Mouse (Mus musculus) hindbrain, embryonic 16.5 days (tissue): Measurements from ENCODE around the gene Gabra5. TPM values are rescaled to one million over a fixed set of nuclear protein-coding genes. Genes with fewer than 3 reads are reported as not detected.

Experiments used
- ATAC-seq: fragments of 200-750 bp; cut with Nextera tagmentation; 2 replicates; pipeline ENCODE4 v1.8.0; 2017; ENCODE audit warnings: moderate TSS enrichment, moderate library complexity
- H3K27ac ChIP-seq: fragments of 300-500 bp; sonication (generic); 2 replicates; pipeline ENCODE4 v1.5.1; 2014; ENCODE audit warnings: low read depth, mild to moderate bottlenecking, control low read depth, low read length, moderate library complexity
- H3K27me3 ChIP-seq: fragments of 300-500 bp; sonication (generic); replicated peaks from 2 replicates; pipeline ENCODE4 v1.6.1; 2014; ENCODE audit warnings: low read length; ENCODE audit not compliant: control insufficient read depth, insufficient read depth
- H3K36me3 ChIP-seq: fragments of 300-500 bp; sonication (generic); 2 replicates; pipeline ENCODE4 v1.6.1; 2014; ENCODE audit warnings: mild to moderate bottlenecking, low read length, moderate library complexity, mixed read lengths; ENCODE audit not compliant: control insufficient read depth, insufficient read depth
- H3K4me1 ChIP-seq: fragments of 300-500 bp; sonication (generic); 2 replicates; pipeline ENCODE4 v1.6.1; 2014; ENCODE audit warnings: low read depth, low read length; ENCODE audit not compliant: control insufficient read depth, insufficient read depth
- H3K4me2 ChIP-seq: fragments of 300-500 bp; sonication (generic); 2 replicates; pipeline ENCODE4 v1.6.1; 2014; ENCODE audit warnings: mild to moderate bottlenecking, low read length, control low read depth, moderate library complexity
- H3K4me3 ChIP-seq: fragments of 300-500 bp; sonication (generic); 2 replicates; pipeline ENCODE4 v1.5.1; 2014; ENCODE audit warnings: mild to moderate bottlenecking, low read length, control low read depth, moderate library complexity
- H3K9ac ChIP-seq: fragments of 300-500 bp; sonication (generic); 2 replicates; pipeline ENCODE4 v1.6.1; 2014; ENCODE audit warnings: low read depth, mild to moderate bottlenecking, control low read depth, low read length, moderate library complexity
- H3K9me3 ChIP-seq: fragments of 300-500 bp; sonication (generic); 2 replicates; pipeline ENCODE4 v1.6.1; 2014; ENCODE audit warnings: mild to moderate bottlenecking, low read length, moderate library complexity; ENCODE audit not compliant: control insufficient read depth
- WGBS: fragments of 180-500 bp; shearing (Covaris S2); extraction: QIAGEN DNeasy Blood & Tissue Kit; methylation state at CpG from one replicate; pipeline ENCODE4 v1.1.7; 2014; 5-methylcytosine and 5-hydroxymethylcytosine counted together
- polyA plus RNA-seq: library from polyadenylated mRNA; unstranded; fragments of >200 nt; fragmentation: Nextera tagmentation; extraction: Ambion mirVana; gene quantifications from 2 replicates; pipeline ENCODE4 v1.2.1, GENCODE M21; 2015

Gene Gabra5
- polyA plus RNA-seq, 1 experiment from 2014 or later, result 78.3 TPM

GRCm38 (mm10) chr7:57363812-57364211 lies 146.0 kb downstream of the Gabra5 start:
- Histone ChIP-seq H3K27me3 (no peaks in the 10 kb centered on the region), H3K4me2 (no peak overlapping the region), H3K27ac (no peak overlapping the region), H3K36me3 (no peaks in the 10 kb centered on the region), H3K4me3 (no peak overlapping the region), H3K4me1 (no peaks in the 10 kb centered on the region), H3K9ac (no peak overlapping the region), H3K9me3 (no peaks in the 10 kb centered on the region)
- ATAC-seq, result no peak
- WGBS, result 90% methylated on average over 6 of the region's 6 CpGs

- Histone ChIP-seq H3K9ac (no peak overlapping the region), H3K4me2 (no peak overlapping the region), H3K27me3 (no peaks in the 10 kb centered on the region), H3K4me3 (no peak overlapping the region), H3K36me3 (no peaks in the 10 kb centered on the region), H3K4me1 (no peaks in the 10 kb centered on the region), H3K27ac (no peak overlapping the region), H3K9me3 (no peaks in the 10 kb centered on the region)
- WGBS, result 30% methylated on average over 6 of the region's 6 CpGs
- ATAC-seq, result no peak
Measured at GRCm38 (mm10) chr7:57357871-57358540, 151.9 kb downstream of the Gabra5 start.

Other genes with a start within 250 kb of the Gabra5 start
- 8.8 and 10.3 TPM in 2 replicates for gene Gabrg3, start 122.9 kb downstream of the Gabra5 start, polyA plus RNA-seq
- 57.6 and 64.5 TPM in 2 replicates for gene Gabrb3, start 90.4 kb downstream of the Gabra5 start, polyA plus RNA-seq